Mouse (Mus musculus) hindbrain, postnatal 0 days (tissue): Measurements from ENCODE around the gene Gm20403. TPM values are rescaled to one million over a fixed set of nuclear protein-coding genes. Genes with fewer than 3 reads are reported as not detected.
"Not testable (repeated sequence)": the region's sequence is repeated elsewhere in the genome, so short reads cannot be mapped to it uniquely, and the experiment has no call there.

ENCODE experiments used
- ATAC-seq: fragments of 200-750 bp; cut with Nextera tagmentation; 2 replicates; pipeline ENCODE4 v1.8.0; 2017; ENCODE audit warnings: mild to moderate bottlenecking, moderate TSS enrichment, moderate library complexity
- DNase-seq: peaks from one replicate; pipeline ENCODE4 v3.0.0-alpha.2; 2015; ENCODE audit warnings: low spot score
- H3K27ac ChIP-seq: fragments of 300-500 bp; sonication (generic); 2 replicates; pipeline ENCODE4 v1.5.1; 2014; ENCODE audit warnings: mild to moderate bottlenecking
- H3K27me3 ChIP-seq: fragments of 300-500 bp; sonication (generic); 2 replicates; pipeline ENCODE4 v1.6.1; 2014; ENCODE audit warnings: low read length, mixed read lengths; ENCODE audit not compliant: insufficient read depth
- H3K36me3 ChIP-seq: fragments of 300-500 bp; sonication (generic); 2 replicates; pipeline ENCODE4 v1.6.1; 2014; ENCODE audit warnings: low read length, mixed read lengths; ENCODE audit not compliant: insufficient read depth
- H3K4me1 ChIP-seq: fragments of 300-500 bp; sonication (generic); 2 replicates; pipeline ENCODE4 v1.6.1; 2014; ENCODE audit warnings: antibody characterized with exemption, low read length, mixed read lengths; ENCODE audit not compliant: insufficient read depth
- H3K4me2 ChIP-seq: fragments of 300-500 bp; sonication (generic); 2 replicates; pipeline ENCODE4 v1.6.1; 2014; ENCODE audit warnings: low read depth, mild to moderate bottlenecking, low read length, moderate library complexity, mixed read lengths
- H3K4me3 ChIP-seq: fragments of 300-500 bp; sonication (generic); 2 replicates; pipeline ENCODE4 v1.5.1; 2014; ENCODE audit warnings: low read length
- H3K9ac ChIP-seq: fragments of 300-500 bp; sonication (generic); replicated peaks from 2 replicates; pipeline ENCODE4 v1.6.1; 2014; ENCODE audit warnings: mild to moderate bottlenecking, low read length, moderate library complexity, mixed read lengths
- H3K9me3 ChIP-seq: fragments of 300-500 bp; sonication (generic); 2 replicates; pipeline ENCODE4 v1.6.1; 2016; ENCODE audit warnings: low read length, mixed read lengths
- CTCF ChIP-seq: IDR thresholded peaks from 2 replicates; pipeline ENCODE4 v1.5.1; 2016; ENCODE audit warnings: antibody characterized with exemption, control low read depth, low read depth
- WGBS: fragments of 180-500 bp; shearing (Covaris S2); extraction: QIAGEN DNeasy Blood & Tissue Kit; methylation state at CpG from one replicate; pipeline ENCODE4 v1.1.7; 2014; 5-methylcytosine and 5-hydroxymethylcytosine counted together
- polyA plus RNA-seq: library from polyadenylated mRNA; unstranded; fragments of >200 nt; fragmentation: Nextera tagmentation; extraction: Ambion mirVana; gene quantifications from 2 replicates; pipeline ENCODE4 v1.2.1, GENCODE M21; 2015
- total RNA-seq: library from RNA; depleted of rRNA; stranded (reverse); fragments of >200 nt; gene quantifications from 2 replicates; pipeline ENCODE4 v1.2.3, GENCODE M21; 2014

Gene Gm20403
- total and polyA plus RNA-seq, 2 experiments from 2014 or later = not detected

DNA sequence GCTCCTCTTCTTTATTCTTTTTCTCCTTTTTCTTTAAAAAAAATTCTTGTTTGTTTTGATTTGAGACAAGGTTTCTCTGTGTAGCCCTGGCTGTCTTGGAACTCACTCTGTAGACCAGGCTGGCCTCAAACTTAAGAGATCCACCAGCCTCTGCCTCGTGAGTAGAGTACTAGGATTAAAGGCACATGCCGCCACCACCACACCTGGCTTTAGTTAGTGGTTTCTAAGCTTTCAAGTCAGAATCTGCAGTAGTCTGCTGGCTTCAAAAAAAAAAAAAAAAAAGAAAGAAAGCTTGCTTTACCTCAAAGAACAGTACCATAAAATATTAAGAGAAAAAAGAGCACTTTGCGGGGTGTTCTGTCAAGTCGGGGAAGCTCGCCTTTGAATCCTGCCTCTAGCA lies 29.1 kb upstream of the Gm20403 start:
- no peak for TF ChIP-seq CTCF
- H3K9me3 ChIP-seq = no peaks in the 10 kb centered on the region
- H3K27ac ChIP-seq = no peak overlapping the region
- H3K4me3 ChIP-seq = no peak overlapping the region
- no peak overlapping the region for H3K9ac ChIP-seq
- H3K4me1 ChIP-seq = no peaks in the 10 kb centered on the region
- no peak overlapping the region for H3K4me2 ChIP-seq
- no peaks in the 10 kb centered on the region for H3K27me3 ChIP-seq
- DNase-seq = no peak
- ATAC-seq = no peak
- no peaks in the 10 kb centered on the region for H3K36me3 ChIP-seq
- 88% methylated on average over 5 of the region's 5 CpGs for WGBS

DNA sequence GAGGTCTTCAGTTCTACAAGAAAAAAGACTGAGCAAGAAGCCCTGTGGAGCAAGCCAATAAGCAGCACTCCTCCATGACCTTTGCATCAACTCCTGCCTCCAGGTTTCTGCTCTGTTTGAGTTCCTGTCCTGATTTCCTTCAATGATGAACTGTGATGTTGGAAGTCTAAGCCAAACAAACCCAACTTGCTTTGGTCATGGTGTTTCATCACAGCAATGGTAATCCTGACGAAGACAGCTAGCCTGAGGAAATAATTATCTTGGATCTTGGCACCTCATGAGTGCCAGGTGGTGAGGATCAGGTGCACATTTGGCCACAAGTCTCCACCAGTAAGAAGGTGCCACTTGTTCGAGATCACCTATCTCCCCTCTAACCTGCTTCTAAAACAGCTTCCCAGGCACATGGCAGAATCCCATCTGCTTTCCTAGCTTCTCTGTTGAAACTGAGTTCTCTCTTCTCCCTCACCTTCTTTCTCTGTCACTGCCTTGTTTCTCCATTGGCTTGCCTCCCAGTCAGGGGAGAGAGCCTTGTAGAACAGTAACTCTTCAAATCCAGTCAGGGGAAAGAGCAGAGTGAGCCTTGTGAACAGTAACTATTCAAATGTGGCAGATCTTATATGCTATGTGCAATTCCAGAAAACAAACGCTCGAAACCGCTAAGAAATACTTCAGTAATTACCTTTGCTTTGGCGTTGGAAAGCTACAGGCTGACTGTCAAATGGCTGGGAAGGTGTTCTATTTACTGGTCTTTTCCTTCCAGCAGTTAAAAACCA lies 27.5 kb upstream of the Gm20403 start, which contains the start of gene Baz1a:
Gene Baz1a, minus strand, starts transcription at position 723 of the 773 bp plus-strand sequence.
- DNase-seq = no peak
- H3K4me1 ChIP-seq = no peaks in the 10 kb centered on the region
- TF ChIP-seq CTCF = no peak
- no peak within 1 kb of the TSS for H3K4me3 ChIP-seq
- no peak within 1 kb of the TSS for H3K9ac ChIP-seq
- no peaks in the 10 kb centered on the region for H3K9me3 ChIP-seq
- 86% methylated on average over 6 of the region's 6 CpGs for WGBS
- no peaks in the 10 kb centered on the region for H3K27me3 ChIP-seq
- no peak within 1 kb of the TSS for H3K4me2 ChIP-seq
- H3K27ac ChIP-seq = no peak within 1 kb of the TSS
- no peak for ATAC-seq
- H3K36me3 ChIP-seq = no peaks in the 10 kb centered on the region

DNA sequence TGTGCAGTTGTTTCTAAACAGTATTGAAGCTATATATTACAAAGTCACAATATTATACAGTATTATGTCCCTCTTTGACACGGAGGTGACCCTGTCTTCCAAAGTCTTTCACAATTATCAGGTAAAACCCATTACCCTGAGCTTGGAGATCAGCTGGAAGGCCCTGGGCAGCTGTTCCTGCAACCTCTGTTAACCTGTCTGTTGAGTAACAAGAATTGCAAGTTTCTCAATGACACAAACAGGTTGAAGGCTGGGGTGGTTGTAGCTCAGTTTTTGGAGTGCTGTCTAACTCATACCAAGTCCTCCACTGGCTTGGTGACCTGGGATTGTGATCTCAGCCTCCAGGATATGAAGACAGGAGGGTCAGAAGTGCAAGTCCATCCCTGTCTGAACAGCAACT lies 26.7 kb upstream of the Gm20403 start:
- no peak overlapping the region for H3K9ac ChIP-seq
- no peaks in the 10 kb centered on the region for H3K36me3 ChIP-seq
- no peak overlapping the region for H3K27ac ChIP-seq
- ATAC-seq = no peak
- H3K4me3 ChIP-seq = no peak overlapping the region
- DNase-seq = no peak
- WGBS = 84% methylated on average over 1 of the region's 1 CpGs
- TF ChIP-seq CTCF = no peak
- no peak overlapping the region for H3K4me2 ChIP-seq
- no peaks in the 10 kb centered on the region for H3K27me3 ChIP-seq
- H3K4me1 ChIP-seq = no peaks in the 10 kb centered on the region
- H3K9me3 ChIP-seq = no peaks in the 10 kb centered on the region

DNA sequence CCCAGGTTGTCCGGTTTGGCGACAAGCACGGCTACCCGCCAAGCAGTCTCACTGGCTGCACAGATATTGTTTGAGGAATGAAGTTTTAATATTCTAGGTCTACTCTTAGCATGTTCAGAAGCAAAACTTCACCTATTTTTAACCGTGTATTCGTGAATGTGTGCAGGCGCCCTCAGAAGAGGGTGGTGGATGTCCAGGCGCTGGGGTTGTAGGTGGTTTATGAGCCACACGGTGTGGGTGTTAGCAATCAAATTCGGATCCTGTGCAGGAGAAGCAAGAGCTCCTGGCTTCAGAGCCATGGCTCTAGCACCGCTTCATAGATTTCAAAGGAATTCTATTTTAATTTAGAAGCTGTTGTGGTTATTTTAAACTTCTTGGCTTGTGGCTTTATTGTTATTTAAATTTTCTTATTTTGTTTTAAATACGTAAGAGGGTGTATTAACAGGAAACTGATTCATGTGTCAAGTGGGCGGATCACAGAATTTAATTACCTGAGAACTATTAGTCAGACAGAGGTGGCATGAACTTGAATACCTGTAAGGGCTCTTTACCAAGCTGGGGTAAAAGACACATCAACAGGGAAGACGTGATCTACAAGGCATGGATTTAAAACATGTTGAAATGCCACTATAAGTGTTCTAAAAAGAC lies 21.2 kb upstream of the Gm20403 start:
- H3K27ac ChIP-seq = no peak overlapping the region
- no peaks in the 10 kb centered on the region for H3K4me1 ChIP-seq
- no peak overlapping the region for H3K4me2 ChIP-seq
- H3K36me3 ChIP-seq = no peaks in the 10 kb centered on the region
- H3K9me3 ChIP-seq = no peaks in the 10 kb centered on the region
- ATAC-seq (no peak), DNase-seq (no peak)
- no peak for TF ChIP-seq CTCF
- no peak overlapping the region for H3K4me3 ChIP-seq
- WGBS = 89% methylated on average over 14 of the region's 14 CpGs
- no peak overlapping the region for H3K9ac ChIP-seq
- H3K27me3 ChIP-seq = no peaks in the 10 kb centered on the region

DNA sequence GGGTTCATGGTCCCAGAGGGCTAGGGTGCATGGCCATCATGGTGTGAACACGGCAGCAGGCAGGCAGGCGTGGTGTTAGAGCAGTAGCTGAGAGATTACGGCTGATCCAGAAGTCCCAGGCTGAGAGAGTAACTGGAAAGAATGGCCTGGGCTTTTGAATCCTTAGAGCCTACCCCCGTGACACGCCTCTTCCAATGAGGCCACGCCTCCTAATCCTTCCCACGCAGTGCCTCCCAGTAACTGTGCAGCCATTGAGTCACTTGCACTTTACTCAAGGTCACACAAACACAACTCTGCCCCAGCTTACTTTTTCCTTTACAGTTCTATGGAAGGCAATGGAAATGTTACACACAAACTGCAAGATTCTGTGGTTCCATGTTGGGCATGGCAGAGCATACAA lies 19.7 kb upstream of the Gm20403 start:
- Histone ChIP-seq H3K4me2 (no peak overlapping the region), H3K27me3 (no peaks in the 10 kb centered on the region), H3K36me3 (no peaks in the 10 kb centered on the region), H3K4me1 (no peaks in the 10 kb centered on the region), H3K9me3 (no peaks in the 10 kb centered on the region), H3K27ac (no peak overlapping the region), H3K9ac (no peak overlapping the region), H3K4me3 (no peak overlapping the region)
- WGBS = 91% methylated on average over 7 of the region's 7 CpGs
- DNase-seq = no peak
- ATAC-seq = no peak
- TF ChIP-seq CTCF = no peak

DNA sequence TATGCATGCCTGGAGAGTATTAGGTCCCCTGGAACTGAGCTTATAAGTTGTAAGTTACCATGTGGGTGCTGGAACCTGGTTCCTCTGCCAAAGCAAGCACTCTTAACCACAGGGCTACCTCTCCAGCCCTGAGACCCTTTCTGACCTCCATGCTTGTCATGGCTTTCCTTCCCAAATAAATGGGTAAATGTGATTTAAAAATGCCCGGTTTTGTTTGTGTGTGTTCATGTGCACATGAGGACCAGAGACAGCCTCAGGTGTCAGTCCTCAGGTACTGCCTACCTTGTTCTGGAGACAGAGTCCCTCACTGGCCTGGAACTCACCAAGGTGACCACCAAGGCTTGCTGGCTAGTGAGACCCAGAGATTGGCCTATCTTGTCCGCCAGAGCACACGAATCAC lies 18.1 kb upstream of the Gm20403 start:
- no peak for ATAC-seq
- TF ChIP-seq CTCF = no peak
- DNase-seq = no peak

DNA sequence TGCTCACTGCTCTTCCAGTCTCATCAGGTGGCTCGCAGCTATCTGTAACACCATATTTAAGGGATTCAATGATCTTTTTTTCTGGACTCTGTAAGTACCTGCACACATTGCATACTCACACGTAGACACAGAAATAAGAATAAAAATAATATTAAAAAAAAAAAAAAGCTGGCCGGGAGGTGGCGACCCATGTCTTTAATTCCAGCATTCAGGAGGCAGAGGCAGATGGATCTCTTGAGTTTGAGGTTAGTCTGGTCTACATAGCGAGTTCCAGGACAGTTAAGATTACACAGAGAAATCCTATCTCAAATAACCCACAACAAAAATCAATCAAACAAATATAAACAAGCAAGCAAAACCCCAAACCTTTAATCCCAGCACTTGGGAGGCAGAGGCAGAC lies 17.5 kb upstream of the Gm20403 start:
- 89% methylated on average over 5 of the region's 5 CpGs for WGBS
- no peak overlapping the region for H3K9ac ChIP-seq
- H3K27me3 ChIP-seq = no peaks in the 10 kb centered on the region
- DNase-seq = no peak
- TF ChIP-seq CTCF = no peak
- no peak overlapping the region for H3K27ac ChIP-seq
- no peak overlapping the region for H3K4me2 ChIP-seq
- H3K36me3 ChIP-seq = no peaks in the 10 kb centered on the region
- ATAC-seq = no peak
- no peaks in the 10 kb centered on the region for H3K4me1 ChIP-seq
- H3K9me3 ChIP-seq = no peaks in the 10 kb centered on the region
- H3K4me3 ChIP-seq = no peak overlapping the region

More for the DNA sequence above, 18.1 kb upstream of the Gm20403 start:
- Histone ChIP-seq H3K27me3 (no peaks in the 10 kb centered on the region), H3K4me2 (no peak overlapping the region), H3K27ac (no peak overlapping the region), H3K9me3 (no peaks in the 10 kb centered on the region), H3K36me3 (no peaks in the 10 kb centered on the region), H3K9ac (no peak overlapping the region), H3K4me3 (no peak overlapping the region), H3K4me1 (no peaks in the 10 kb centered on the region)
- WGBS = 91% methylated on average over 3 of the region's 3 CpGs

DNA sequence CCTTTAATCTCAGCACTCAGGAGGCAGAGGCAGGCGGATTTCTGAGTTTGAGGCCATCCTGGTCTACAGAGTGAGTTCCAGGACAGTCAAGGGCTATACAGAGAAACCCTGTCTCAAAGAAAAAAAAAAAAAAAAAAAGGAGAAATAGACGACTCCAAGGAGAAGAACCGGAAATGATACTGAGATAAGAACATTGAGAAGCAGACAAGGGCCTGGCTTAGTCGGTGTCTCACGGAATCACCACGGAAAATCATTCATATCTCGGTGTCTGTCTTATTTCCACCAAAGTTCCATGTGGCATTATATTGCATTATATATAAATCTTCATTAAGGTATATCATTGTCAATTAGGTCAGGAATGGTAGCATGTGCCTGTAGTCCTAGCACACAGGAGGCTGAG lies 16.2 kb upstream of the Gm20403 start:
- ATAC-seq, H3K4me2 ChIP-seq: not testable (repeated sequence)
- WGBS = 96% methylated on average over 7 of the region's 7 CpGs

More for the DNA sequence above, 16.2 kb upstream of the Gm20403 start:
- H3K4me1 ChIP-seq, H3K4me3 ChIP-seq, H3K36me3 ChIP-seq, H3K9ac ChIP-seq, H3K9me3 ChIP-seq, H3K27ac ChIP-seq, DNase-seq, H3K27me3 ChIP-seq: not testable (repeated sequence)
